7 mouse cellular contexts compared by ENCODE assay signal in the genomic region with DNA sequence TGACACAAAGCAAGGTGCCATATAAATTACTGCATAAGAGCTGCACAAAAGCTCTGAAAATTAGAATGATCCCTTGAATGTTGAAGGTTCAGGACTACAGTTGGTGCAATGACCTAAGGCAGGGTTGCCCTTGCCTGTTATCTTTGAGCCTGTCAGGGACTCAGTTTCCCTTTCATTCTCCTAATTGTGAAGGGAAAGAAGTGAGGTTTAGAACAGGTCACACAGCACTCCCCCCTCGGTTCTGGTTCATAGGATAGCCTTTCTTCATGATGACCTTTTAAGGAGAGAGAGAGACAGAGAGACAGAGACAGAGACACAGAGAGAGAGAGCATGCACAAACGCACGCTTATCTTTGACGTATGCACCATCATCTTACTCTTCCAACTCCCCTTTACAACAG. TPM values are rescaled to one million over a fixed set of nuclear protein-coding genes. Genes with fewer than 3 reads are reported as not detected.
A peak's percentile ranks its signal among the peaks of the same experiment; 100 is the strongest.
DNase-seq lines count a peak whose midpoint lies in the region; ATAC-seq lines count a peak whose summit lies in the region.

No protein-coding gene starts in this region.

- peak overlapping the region; percentile 57; the same call in 1 of the 2 replicates for H3K4me3 ChIP-seq in kidney, embryonic 14.5 days (ENCODE audit: low read length)
- peak overlapping the region; percentile 67; the same call in 1 of the 2 replicates for H3K4me3 ChIP-seq in embryonic facial prominence, embryonic 15.5 days (replicated peaks)
- peak overlapping the region; percentile 55; the same call in 1 of the 2 replicates for H3K4me3 ChIP-seq in intestine, embryonic 14.5 days (ENCODE audit: low read depth, low read length)
- H3K4me3 ChIP-seq in neural tube, embryonic 13.5 days, result peak overlapping the region; percentile 62; the same call in 1 of the 2 replicates

- WGBS in kidney, embryonic 14.5 days, result 83% methylated on average over 4 of the region's 4 CpGs
- 73% methylated on average over 4 of the region's 4 CpGs for WGBS in embryonic facial prominence, embryonic 15.5 days
- 78% methylated on average over 4 of the region's 4 CpGs for WGBS in intestine, embryonic 14.5 days
- WGBS in neural tube, embryonic 13.5 days, result 84% methylated on average over 4 of the region's 4 CpGs

- no peak overlapping the region for H3K27ac ChIP-seq in kidney, embryonic 14.5 days (ENCODE audit: low read depth, low read length)
- no peak overlapping the region for H3K27ac ChIP-seq in embryonic facial prominence, embryonic 15.5 days (replicated peaks)
- no peak overlapping the region for H3K27ac ChIP-seq in intestine, embryonic 14.5 days (ENCODE audit: low read depth)
- H3K27ac ChIP-seq in neural tube, embryonic 13.5 days (replicated peaks), result no peak overlapping the region

- H3K4me1 ChIP-seq in kidney, embryonic 14.5 days (ENCODE audit: control insufficient read depth, insufficient read depth, low read length), result no peaks in the 10 kb centered on the region
- H3K4me1 ChIP-seq in embryonic facial prominence, embryonic 15.5 days, result no peaks in the 10 kb centered on the region
- 0 out of 2 replicates have a peak, but pooled peaks cover 4% of the 10 kb centered on the region for H3K4me1 ChIP-seq in intestine, embryonic 14.5 days (replicated peaks; ENCODE audit: control insufficient read depth, insufficient read depth, low read length)
- H3K4me1 ChIP-seq in neural tube, embryonic 13.5 days (replicated peaks), result peaks cover 22% of the 10 kb centered on the region

- H3K27me3 ChIP-seq in kidney, embryonic 14.5 days (ENCODE audit: control insufficient read depth, insufficient read depth, low read length), result no peaks in the 10 kb centered on the region
- peaks cover 4% of the 10 kb centered on the region; the same call in 1 of the 2 replicates for H3K27me3 ChIP-seq in embryonic facial prominence, embryonic 15.5 days
- no peaks in the 10 kb centered on the region for H3K27me3 ChIP-seq in intestine, embryonic 14.5 days (replicated peaks; ENCODE audit: control insufficient read depth, insufficient read depth, low read length)
- H3K27me3 ChIP-seq in neural tube, embryonic 13.5 days, result no peaks in the 10 kb centered on the region

- H3K9me3 ChIP-seq in kidney, embryonic 14.5 days (ENCODE audit: control insufficient read depth, low read length), result no peaks in the 10 kb centered on the region
- no peaks in the 10 kb centered on the region for H3K9me3 ChIP-seq in embryonic facial prominence, embryonic 15.5 days (replicated peaks)
- no peaks in the 10 kb centered on the region for H3K9me3 ChIP-seq in intestine, embryonic 14.5 days (ENCODE audit: control insufficient read depth, low read length)
- H3K9me3 ChIP-seq in neural tube, embryonic 13.5 days, result no peaks in the 10 kb centered on the region

- no peak overlapping the region; the same call in 1 of the 2 replicates for H3K4me2 ChIP-seq in kidney, embryonic 14.5 days (replicated peaks; ENCODE audit: low read depth, low read length)
- peak overlapping the region; percentile 78 for H3K4me2 ChIP-seq in embryonic facial prominence, embryonic 15.5 days (replicated peaks)
- H3K4me2 ChIP-seq in intestine, embryonic 14.5 days (ENCODE audit: low read length), result peak overlapping the region; percentile 55
- H3K4me2 ChIP-seq in neural tube, embryonic 13.5 days, result peak overlapping the region; percentile 69

- no peak overlapping the region for H3K9ac ChIP-seq in kidney, embryonic 14.5 days (ENCODE audit: low read depth, low read length)
- H3K9ac ChIP-seq in embryonic facial prominence, embryonic 15.5 days, result no peak overlapping the region
- no peak overlapping the region for H3K9ac ChIP-seq in intestine, embryonic 14.5 days (ENCODE audit: low read length)
- H3K9ac ChIP-seq in neural tube, embryonic 13.5 days, result no peak overlapping the region

- H3K36me3 ChIP-seq in kidney, embryonic 14.5 days (ENCODE audit: control insufficient read depth, insufficient read depth, low read length), result no peaks in the 10 kb centered on the region
- no peaks in the 10 kb centered on the region for H3K36me3 ChIP-seq in embryonic facial prominence, embryonic 15.5 days
- no peaks in the 10 kb centered on the region for H3K36me3 ChIP-seq in intestine, embryonic 14.5 days (ENCODE audit: control insufficient read depth, insufficient read depth, low read length)
- no peaks in the 10 kb centered on the region for H3K36me3 ChIP-seq in neural tube, embryonic 13.5 days

- no peak for DNase-seq in kidney, postnatal 4 days
- no peak for DNase-seq in intestine, embryonic 14.5 days (ENCODE audit: low spot score)
- no peak for DNase-seq in ovary, postnatal 14 days (ENCODE audit: low spot score)
- no peak for DNase-seq in frontal cortex, postnatal 25 days (ENCODE audit: low spot score in 2 of 2)

- ATAC-seq in kidney, embryonic 14.5 days (ENCODE audit: low FRiP score, low TSS enrichment), result no peak
- no peak for ATAC-seq in embryonic facial prominence, embryonic 15.5 days (ENCODE audit: insufficient number of reproducible peaks, low FRiP score, low TSS enrichment, low read depth)
- ATAC-seq in intestine, embryonic 14.5 days (replicated peaks; ENCODE audit: low FRiP score, low TSS enrichment, low read depth), result no peak
- ATAC-seq in neural tube, embryonic 13.5 days (ENCODE audit: low read depth), result no peak

RNA-seq across cellular contexts. Expression of gene Armh4, which starts 0.7 kb away (rescaled TPM):
- polyA plus RNA-seq in kidney, embryonic 14.5 days (2014; fragmentation: Nextera tagmentation; extraction: Ambion mirVana), result 3.5 and 5.2 TPM in 2 replicates
- polyA plus RNA-seq in embryonic facial prominence, embryonic 15.5 days (2015; fragmentation: Nextera tagmentation; extraction: Ambion mirVana), result 24.2 and 25.4 TPM in 2 replicates
- polyA plus RNA-seq in intestine, embryonic 14.5 days (2014; fragmentation: Nextera tagmentation; extraction: Ambion mirVana), result 16.0 and 18.2 TPM in 2 replicates
- polyA plus RNA-seq in neural tube, embryonic 13.5 days (2015; fragmentation: Nextera tagmentation; extraction: Ambion mirVana), result 56.6 and 64.2 TPM in 2 replicates
